Mouse (Mus musculus): ENCODE measurements around the gene Tor1b. TPM values are rescaled to one million over a fixed set of nuclear protein-coding genes. Genes with fewer than 3 reads are reported as not detected.
A peak's percentile ranks its signal among the peaks of the same experiment; 100 is the strongest.

Tor1b gene
- polyA plus RNA-seq, 1 experiment from 2014 or later, result 39.1 TPM

- WGBS, result 26% methylated on average over 17 of the region's 17 CpGs
- H3K36me3 ChIP-seq (ENCODE audit: control insufficient read depth, insufficient read depth, low read length), result no peaks in the 10 kb centered on the region
- H3K9ac ChIP-seq (replicated peaks; ENCODE audit: low read depth, low read length), result no peak overlapping the region
- H3K9me3 ChIP-seq (ENCODE audit: control insufficient read depth, low read depth, low read length), result no peaks in the 10 kb centered on the region
- no peak for ATAC-seq (ENCODE audit: insufficient number of reproducible peaks, insufficient read depth, low FRiP score, low read depth)
- peak overlapping the region; percentile 21; the same call in 1 of the 2 replicates for H3K4me2 ChIP-seq (replicated peaks; ENCODE audit: low read depth, low read length)
- peak overlapping the region; percentile 6; the same call in 1 of the 2 replicates for H3K27ac ChIP-seq (ENCODE audit: low read length)
- no peaks in the 10 kb centered on the region for H3K27me3 ChIP-seq (ENCODE audit: control insufficient read depth, insufficient read depth, low read length)
- peaks cover 2% of the 10 kb centered on the region; the same call in 1 of the 2 replicates for H3K4me1 ChIP-seq (ENCODE audit: control insufficient read depth, insufficient read depth, low read length)
- no peak overlapping the region for H3K4me3 ChIP-seq (ENCODE audit: low read depth, low read length)
These were observed 32.6 kb downstream of the Tor1b start for GRCm38 (mm10) chr2:30985111-30986020.

GRCm38 (mm10) chr2:30990221-30990620 lies 37.5 kb downstream of the Tor1b start:
- Histone ChIP-seq H3K36me3 (ENCODE audit: control insufficient read depth, insufficient read depth, low read length) (no peaks in the 10 kb centered on the region), H3K9ac (replicated peaks; ENCODE audit: low read depth, low read length) (no peak overlapping the region), H3K4me1 (ENCODE audit: control insufficient read depth, insufficient read depth, low read length) (no peaks in the 10 kb centered on the region), H3K27me3 (ENCODE audit: control insufficient read depth, insufficient read depth, low read length) (no peaks in the 10 kb centered on the region), H3K9me3 (ENCODE audit: control insufficient read depth, low read depth, low read length) (no peaks in the 10 kb centered on the region), H3K27ac (ENCODE audit: low read length) (no peak overlapping the region), H3K4me3 (ENCODE audit: low read depth, low read length) (no peak overlapping the region), H3K4me2 (replicated peaks; ENCODE audit: low read depth, low read length) (no peak overlapping the region)
- WGBS, result 81% methylated on average over 9 of the region's 9 CpGs
- ATAC-seq (ENCODE audit: insufficient number of reproducible peaks, insufficient read depth, low FRiP score, low read depth), result no peak

GRCm38 (mm10) chr2:30994853-30995252 lies 42.1 kb downstream of the Tor1b start:
- Histone ChIP-seq H3K9me3 (ENCODE audit: control insufficient read depth, low read depth, low read length) (no peaks in the 10 kb centered on the region), H3K4me3 (ENCODE audit: low read depth, low read length) (no peak overlapping the region), H3K27ac (ENCODE audit: low read length) (no peak overlapping the region), H3K27me3 (ENCODE audit: control insufficient read depth, insufficient read depth, low read length) (no peaks in the 10 kb centered on the region), H3K9ac (replicated peaks; ENCODE audit: low read depth, low read length) (no peak overlapping the region), H3K4me2 (replicated peaks; ENCODE audit: low read depth, low read length) (no peak overlapping the region), H3K4me1 (ENCODE audit: control insufficient read depth, insufficient read depth, low read length) (no peaks in the 10 kb centered on the region), H3K36me3 (ENCODE audit: control insufficient read depth, insufficient read depth, low read length) (no peaks in the 10 kb centered on the region)
- no peak for ATAC-seq (ENCODE audit: insufficient number of reproducible peaks, insufficient read depth, low FRiP score, low read depth)
- 93% methylated on average over 4 of the region's 4 CpGs for WGBS

GRCm38 (mm10) chr2:30995432-30995996 lies 42.8 kb downstream of the Tor1b start:
- H3K4me1 ChIP-seq (ENCODE audit: control insufficient read depth, insufficient read depth, low read length), result no peaks in the 10 kb centered on the region
- no peaks in the 10 kb centered on the region for H3K36me3 ChIP-seq (ENCODE audit: control insufficient read depth, insufficient read depth, low read length)
- no peak overlapping the region for H3K4me2 ChIP-seq (replicated peaks; ENCODE audit: low read depth, low read length)
- H3K4me3 ChIP-seq (ENCODE audit: low read depth, low read length), result no peak overlapping the region
- no peaks in the 10 kb centered on the region for H3K27me3 ChIP-seq (ENCODE audit: control insufficient read depth, insufficient read depth, low read length)
- no peak overlapping the region for H3K27ac ChIP-seq (ENCODE audit: low read length)
- no peak overlapping the region for H3K9ac ChIP-seq (replicated peaks; ENCODE audit: low read depth, low read length)
- 79% methylated on average over 11 of the region's 11 CpGs for WGBS
- no peaks in the 10 kb centered on the region for H3K9me3 ChIP-seq (ENCODE audit: control insufficient read depth, low read depth, low read length)
- ATAC-seq (ENCODE audit: insufficient number of reproducible peaks, insufficient read depth, low FRiP score, low read depth), result no peak

GRCm38 (mm10) chr2:30998443-30999260 lies 45.9 kb downstream of the Tor1b start:
- Histone ChIP-seq H3K27me3 (ENCODE audit: control insufficient read depth, insufficient read depth, low read length) (no peaks in the 10 kb centered on the region), H3K9ac (replicated peaks; ENCODE audit: low read depth, low read length) (no peak overlapping the region), H3K36me3 (ENCODE audit: control insufficient read depth, insufficient read depth, low read length) (peaks cover 4% of the 10 kb centered on the region; the same call in 1 of the 2 replicates), H3K4me2 (replicated peaks; ENCODE audit: low read depth, low read length) (no peak overlapping the region), H3K9me3 (ENCODE audit: control insufficient read depth, low read depth, low read length) (no peaks in the 10 kb centered on the region), H3K4me1 (ENCODE audit: control insufficient read depth, insufficient read depth, low read length) (no peaks in the 10 kb centered on the region), H3K4me3 (ENCODE audit: low read depth, low read length) (no peak overlapping the region), H3K27ac (ENCODE audit: low read length) (no peak overlapping the region)
- WGBS, result 60% methylated on average over 8 of the region's 8 CpGs
- no peak for ATAC-seq (ENCODE audit: insufficient number of reproducible peaks, insufficient read depth, low FRiP score, low read depth)

- no peak for ATAC-seq (ENCODE audit: insufficient number of reproducible peaks, insufficient read depth, low FRiP score, low read depth)
- H3K36me3 ChIP-seq (ENCODE audit: control insufficient read depth, insufficient read depth, low read length), result peaks cover 9% of the 10 kb centered on the region; the same call in 1 of the 2 replicates
- H3K4me3 ChIP-seq (ENCODE audit: low read depth, low read length), result no peak overlapping the region
- no peaks in the 10 kb centered on the region for H3K9me3 ChIP-seq (ENCODE audit: control insufficient read depth, low read depth, low read length)
- WGBS, result 92% methylated on average over 10 of the region's 10 CpGs
- H3K9ac ChIP-seq (replicated peaks; ENCODE audit: low read depth, low read length), result no peak overlapping the region
- no peak overlapping the region for H3K4me2 ChIP-seq (replicated peaks; ENCODE audit: low read depth, low read length)
- H3K27ac ChIP-seq (ENCODE audit: low read length), result no peak overlapping the region
- H3K4me1 ChIP-seq (ENCODE audit: control insufficient read depth, insufficient read depth, low read length), result no peaks in the 10 kb centered on the region
- H3K27me3 ChIP-seq (ENCODE audit: control insufficient read depth, insufficient read depth, low read length), result no peaks in the 10 kb centered on the region
These were observed 50.1 kb downstream of the Tor1b start for GRCm38 (mm10) chr2:31002857-31003256.

GRCm38 (mm10) chr2:31005453-31005852 lies 52.7 kb downstream of the Tor1b start:
- H3K27me3 ChIP-seq (ENCODE audit: control insufficient read depth, insufficient read depth, low read length), result no peaks in the 10 kb centered on the region
- H3K9me3 ChIP-seq (ENCODE audit: control insufficient read depth, low read depth, low read length), result no peaks in the 10 kb centered on the region
- H3K27ac ChIP-seq (ENCODE audit: low read length), result no peak overlapping the region
- ATAC-seq (ENCODE audit: insufficient number of reproducible peaks, insufficient read depth, low FRiP score, low read depth), result no peak
- 80% methylated on average over 2 of the region's 2 CpGs for WGBS
- no peaks in the 10 kb centered on the region for H3K4me1 ChIP-seq (ENCODE audit: control insufficient read depth, insufficient read depth, low read length)
- H3K4me2 ChIP-seq (replicated peaks; ENCODE audit: low read depth, low read length), result no peak overlapping the region
- no peak overlapping the region for H3K9ac ChIP-seq (replicated peaks; ENCODE audit: low read depth, low read length)
- peaks cover 9% of the 10 kb centered on the region; the same call in 1 of the 2 replicates for H3K36me3 ChIP-seq (ENCODE audit: control insufficient read depth, insufficient read depth, low read length)
- H3K4me3 ChIP-seq (ENCODE audit: low read depth, low read length), result no peak overlapping the region

GRCm38 (mm10) chr2:31006434-31006833 lies 53.7 kb downstream of the Tor1b start:
- Histone ChIP-seq H3K4me1 (ENCODE audit: control insufficient read depth, insufficient read depth, low read length) (no peaks in the 10 kb centered on the region), H3K4me2 (replicated peaks; ENCODE audit: low read depth, low read length) (no peak overlapping the region), H3K9me3 (ENCODE audit: control insufficient read depth, low read depth, low read length) (no peaks in the 10 kb centered on the region), H3K9ac (replicated peaks; ENCODE audit: low read depth, low read length) (no peak overlapping the region), H3K27me3 (ENCODE audit: control insufficient read depth, insufficient read depth, low read length) (no peaks in the 10 kb centered on the region), H3K27ac (ENCODE audit: low read length) (no peak overlapping the region; the same call in 1 of the 2 replicates), H3K4me3 (ENCODE audit: low read depth, low read length) (no peak overlapping the region), H3K36me3 (ENCODE audit: control insufficient read depth, insufficient read depth, low read length) (peaks cover 9% of the 10 kb centered on the region; the same call in 1 of the 2 replicates)
- 72% methylated on average over 5 of the region's 5 CpGs for WGBS
- no peak; the same call in 1 of the 2 replicates for ATAC-seq (ENCODE audit: insufficient number of reproducible peaks, insufficient read depth, low FRiP score, low read depth)
